Mouse (Mus musculus) lung, embryonic 16.5 days (tissue): ENCODE data around the gene Epor. TPM values are rescaled to one million over a fixed set of nuclear protein-coding genes. Genes with fewer than 3 reads are reported as not detected.

ENCODE experiments used
- ATAC-seq: fragments of 200-750 bp; cut with Nextera tagmentation; 2 replicates; pipeline ENCODE4 v1.8.0; 2017; ENCODE audit warnings: low read depth, mild to moderate bottlenecking, moderate library complexity
- H3K27ac ChIP-seq: fragments of 300-500 bp; sonication (generic); 2 replicates; pipeline ENCODE4 v1.5.1; 2014; ENCODE audit warnings: mild to moderate bottlenecking, control low read depth, low read length
- H3K27me3 ChIP-seq: fragments of 300-500 bp; sonication (generic); 2 replicates; pipeline ENCODE4 v1.6.1; 2014; ENCODE audit warnings: low read depth, low read length, mixed read lengths; ENCODE audit not compliant: control insufficient read depth, insufficient read depth
- H3K36me3 ChIP-seq: fragments of 300-500 bp; sonication (generic); 2 replicates; pipeline ENCODE4 v1.6.1; 2014; ENCODE audit warnings: low read length; ENCODE audit not compliant: control insufficient read depth, insufficient read depth
- H3K4me1 ChIP-seq: fragments of 300-500 bp; sonication (generic); replicated peaks from 2 replicates; pipeline ENCODE4 v1.6.1; 2014; ENCODE audit warnings: low read length, mixed read lengths; ENCODE audit not compliant: control insufficient read depth, insufficient read depth
- H3K4me2 ChIP-seq: fragments of 300-500 bp; sonication (generic); 2 replicates; pipeline ENCODE4 v1.6.1; 2014; ENCODE audit warnings: low read depth, low read length, control low read depth
- H3K4me3 ChIP-seq: fragments of 300-500 bp; sonication (generic); 2 replicates; pipeline ENCODE4 v1.5.1; 2014; ENCODE audit warnings: mild to moderate bottlenecking, low read length, control low read depth
- H3K9ac ChIP-seq: fragments of 300-500 bp; sonication (generic); 2 replicates; pipeline ENCODE4 v1.6.1; 2014; ENCODE audit warnings: low read length, control low read depth
- H3K9me3 ChIP-seq: fragments of 300-500 bp; sonication (generic); 2 replicates; pipeline ENCODE4 v1.6.1; 2016; ENCODE audit warnings: low read length; ENCODE audit not compliant: control insufficient read depth
- WGBS: fragments of 180-500 bp; shearing (Covaris S2); extraction: QIAGEN DNeasy Blood & Tissue Kit; methylation state at CpG from one replicate; pipeline ENCODE4 v1.1.7; 2014; 5-methylcytosine and 5-hydroxymethylcytosine counted together
- polyA plus RNA-seq: library from polyadenylated mRNA; unstranded; fragments of >200 nt; fragmentation: Nextera tagmentation; extraction: Ambion mirVana; gene quantifications from 2 replicates; pipeline ENCODE4 v1.2.1, GENCODE M21; 2015

Epor gene
- polyA plus RNA-seq, 1 experiment from 2014 or later, result 7.5 TPM

DNA sequence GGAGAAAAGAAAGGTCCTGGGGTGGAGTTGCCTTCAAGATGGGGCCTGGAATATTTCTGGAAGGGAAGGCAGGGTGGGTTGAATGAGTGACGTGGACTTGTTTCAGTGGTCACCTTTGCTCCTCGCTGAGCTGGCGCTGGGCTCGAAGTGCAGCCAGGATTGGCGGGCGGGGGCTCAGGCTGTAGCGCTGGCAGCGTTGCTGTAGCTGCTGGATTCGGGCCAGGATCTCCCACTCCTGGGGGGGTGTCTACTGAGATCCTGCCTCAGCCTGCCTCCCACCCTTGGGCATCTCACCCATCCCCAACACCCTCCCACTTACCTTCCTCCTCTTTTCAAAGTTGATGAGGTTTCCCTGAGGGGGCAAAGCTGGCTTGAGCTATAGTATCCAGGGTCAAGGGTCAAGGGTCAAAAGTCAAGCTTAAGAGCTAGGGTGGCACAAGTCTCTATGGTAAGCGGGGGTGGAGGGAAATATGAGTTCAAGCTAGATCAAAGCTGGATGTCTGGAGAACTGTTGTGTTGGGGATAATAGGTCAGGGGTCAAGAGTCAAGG lies 13.4 kb upstream of the Epor start:
- Histone ChIP-seq H3K4me3 (no peak overlapping the region), H3K27ac (no peak overlapping the region), H3K4me1 (no peaks in the 10 kb centered on the region), H3K27me3 (no peaks in the 10 kb centered on the region), H3K36me3 (no peaks in the 10 kb centered on the region), H3K9ac (no peak overlapping the region), H3K9me3 (no peaks in the 10 kb centered on the region), H3K4me2 (no peak overlapping the region)
- WGBS, result 74% methylated on average over 10 of the region's 10 CpGs
- ATAC-seq, result no peak

DNA sequence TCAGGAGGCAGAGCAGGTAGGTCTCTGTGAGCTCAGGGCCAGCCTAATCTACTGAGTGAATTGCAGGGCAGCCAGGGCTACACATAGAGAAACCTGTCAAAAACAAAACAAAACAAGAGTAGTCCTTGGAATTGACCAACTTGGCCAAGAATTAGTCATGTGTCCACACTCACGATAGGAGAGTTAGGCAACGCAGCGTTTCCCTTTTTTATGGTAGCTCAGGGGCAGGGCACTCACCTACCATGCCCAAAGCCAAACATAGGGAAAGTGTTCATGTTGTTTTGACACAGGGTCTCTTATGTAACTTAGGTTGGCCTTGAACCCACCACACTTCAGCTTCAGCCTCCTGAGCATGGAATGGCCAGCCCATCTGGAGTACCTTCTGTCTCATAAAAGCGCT lies 6.0 kb upstream of the Epor start:
- no peak for ATAC-seq
- WGBS, result 84% methylated on average over 4 of the region's 4 CpGs
- no peaks in the 10 kb centered on the region for H3K27me3 ChIP-seq

DNA sequence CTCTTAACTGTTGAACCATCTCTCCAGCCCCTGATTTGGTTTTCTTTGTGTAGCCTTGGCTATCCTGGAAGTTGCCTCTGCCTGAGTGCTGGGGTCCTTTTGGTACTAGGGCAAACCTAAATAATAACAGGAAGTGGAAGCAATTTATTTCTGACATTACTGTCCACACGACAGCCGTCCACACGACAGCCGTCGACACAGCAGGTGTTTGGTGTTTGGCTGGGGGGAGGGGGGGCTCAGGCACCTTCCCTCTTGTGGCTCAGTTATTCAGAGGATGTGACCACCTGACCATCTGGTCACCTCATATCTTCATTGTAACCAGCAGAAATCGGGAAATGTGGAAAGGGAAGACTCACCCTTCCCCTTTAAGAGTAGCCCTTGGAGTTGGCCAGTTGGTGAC lies 5.6 kb upstream of the Epor start:
- H3K36me3 ChIP-seq, result no peaks in the 10 kb centered on the region
- H3K4me1 ChIP-seq, result no peaks in the 10 kb centered on the region
- H3K27ac ChIP-seq, result no peak overlapping the region
- ATAC-seq, result no peak
- no peak overlapping the region for H3K4me2 ChIP-seq
- H3K4me3 ChIP-seq, result no peak overlapping the region
- 31% methylated on average over 6 of the region's 6 CpGs for WGBS
- no peaks in the 10 kb centered on the region; the same call in 1 of the 2 replicates for H3K27me3 ChIP-seq
- H3K9me3 ChIP-seq, result no peaks in the 10 kb centered on the region
- no peak overlapping the region for H3K9ac ChIP-seq

More for the DNA sequence above, 6.0 kb upstream of the Epor start:
- Histone ChIP-seq H3K27ac (no peak overlapping the region), H3K4me3 (no peak overlapping the region), H3K9me3 (no peaks in the 10 kb centered on the region), H3K36me3 (no peaks in the 10 kb centered on the region), H3K4me1 (no peaks in the 10 kb centered on the region), H3K9ac (no peak overlapping the region), H3K4me2 (no peak overlapping the region)

DNA sequence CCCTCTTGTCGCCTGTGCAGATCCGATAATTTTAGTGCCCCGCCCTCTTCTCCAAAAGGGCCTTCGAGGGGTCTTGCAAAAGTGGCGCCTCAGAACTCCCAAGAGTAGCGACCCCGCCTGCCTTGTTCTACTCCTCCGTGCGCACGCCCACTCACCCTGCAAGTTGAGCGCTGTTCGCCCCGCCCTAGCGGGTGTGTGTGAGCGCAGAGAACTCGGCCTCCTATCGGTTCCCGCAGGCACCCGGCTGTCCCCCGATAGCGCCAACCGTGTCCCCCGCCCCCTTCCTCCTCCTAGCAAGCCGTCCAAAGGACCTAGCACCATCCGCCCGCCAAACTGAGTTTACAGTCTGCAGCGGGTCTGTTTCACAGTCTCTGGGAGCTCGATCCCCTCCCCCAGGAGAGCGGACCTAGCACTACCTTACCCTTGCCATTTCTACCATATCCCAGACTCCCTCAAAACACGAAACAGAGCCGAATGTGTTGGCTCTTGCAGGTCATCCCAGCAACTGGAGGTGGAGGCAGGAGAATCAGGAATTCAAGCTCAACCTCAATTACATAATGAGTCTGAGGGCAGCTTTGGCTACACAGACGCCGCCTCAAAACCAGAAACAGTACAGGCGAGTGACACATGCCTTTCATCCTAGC lies 768 bp downstream of the Epor start:
- no peak overlapping the region for H3K27ac ChIP-seq
- no peaks in the 10 kb centered on the region for H3K9me3 ChIP-seq
- H3K4me2 ChIP-seq, result peak overlapping the region; percentile 93
- peak overlapping the region; percentile 55 for H3K4me3 ChIP-seq
- peaks cover 14% of the 10 kb centered on the region for H3K27me3 ChIP-seq
- 4% methylated on average over 34 of the region's 34 CpGs for WGBS
- H3K36me3 ChIP-seq, result no peaks in the 10 kb centered on the region
- H3K9ac ChIP-seq, result peak overlapping the region; percentile 67
- peaks cover 31% of the 10 kb centered on the region for H3K4me1 ChIP-seq
- ATAC-seq, result peak; percentile 82

DNA sequence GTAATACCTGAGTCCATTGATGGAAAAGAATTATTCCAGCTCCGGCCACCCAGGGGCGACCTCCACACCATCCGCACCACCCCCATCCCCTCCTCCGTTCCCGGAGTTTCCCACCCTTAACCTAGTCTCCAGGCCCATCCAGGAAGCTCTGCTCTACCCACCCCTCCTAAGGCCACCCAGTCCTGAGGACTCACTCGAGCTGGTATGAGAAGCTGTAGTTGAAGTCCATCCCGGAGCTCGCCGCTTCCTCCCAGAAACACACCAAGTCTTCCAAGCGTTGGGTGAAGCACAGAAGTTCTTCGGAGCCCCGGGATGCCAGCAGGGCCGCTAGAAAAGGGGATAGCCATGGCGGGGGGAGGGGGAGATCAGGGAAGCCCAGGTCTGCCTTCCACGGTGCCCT lies 1.3 kb downstream of the Epor start:
- peak overlapping the region; percentile 55 for H3K4me3 ChIP-seq
- ATAC-seq, result peak; percentile 55
- WGBS, result under 1% methylated on average over 15 of the region's 15 CpGs
- no peak overlapping the region for H3K27ac ChIP-seq
- no peaks in the 10 kb centered on the region for H3K9me3 ChIP-seq
- H3K4me2 ChIP-seq, result peak overlapping the region; percentile 93
- peak overlapping the region; percentile 67 for H3K9ac ChIP-seq
- peaks cover 14% of the 10 kb centered on the region for H3K27me3 ChIP-seq
- H3K4me1 ChIP-seq, result peaks cover 31% of the 10 kb centered on the region
- H3K36me3 ChIP-seq, result no peaks in the 10 kb centered on the region

DNA sequence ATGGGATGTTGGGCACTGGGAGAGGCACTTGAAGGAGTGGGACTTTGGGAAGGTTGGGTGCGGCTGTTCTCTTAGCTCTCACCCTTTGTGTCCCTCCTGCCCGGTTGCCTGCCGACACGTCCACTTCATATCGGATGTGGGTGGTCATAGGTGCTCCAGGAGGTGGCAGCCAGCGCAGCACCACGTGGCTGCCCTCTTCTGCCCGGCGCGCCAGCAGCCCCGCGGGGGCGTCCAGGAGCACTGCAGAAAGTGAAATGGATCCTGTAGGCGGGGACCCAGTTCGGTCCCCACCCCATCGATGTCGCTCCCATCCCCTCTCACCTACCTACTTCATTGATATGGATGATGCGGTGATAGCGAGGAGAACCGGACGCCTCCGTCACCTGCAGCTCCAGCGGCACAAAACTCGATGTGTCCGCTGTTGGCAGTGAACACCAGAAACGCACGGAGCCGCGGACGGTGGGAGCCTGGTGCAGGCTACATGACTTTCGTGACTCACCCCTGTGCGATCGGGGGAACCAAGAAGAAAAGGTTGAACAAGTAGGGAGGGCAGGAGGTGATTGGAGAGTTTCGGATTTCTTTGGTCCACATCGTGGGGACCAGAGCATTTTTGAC lies 1.8 kb downstream of the Epor start:
- Histone ChIP-seq H3K4me2 (peak overlapping the region; percentile 93), H3K4me1 (peaks cover 33% of the 10 kb centered on the region), H3K27me3 (peaks cover 14% of the 10 kb centered on the region), H3K9me3 (no peaks in the 10 kb centered on the region), H3K27ac (no peak overlapping the region), H3K9ac (peak overlapping the region; percentile 67), H3K4me3 (peak overlapping the region; percentile 55), H3K36me3 (no peaks in the 10 kb centered on the region)
- peak; percentile 18; the same call in 1 of the 2 replicates for ATAC-seq
- 1% methylated on average over 35 of the region's 35 CpGs for WGBS

DNA sequence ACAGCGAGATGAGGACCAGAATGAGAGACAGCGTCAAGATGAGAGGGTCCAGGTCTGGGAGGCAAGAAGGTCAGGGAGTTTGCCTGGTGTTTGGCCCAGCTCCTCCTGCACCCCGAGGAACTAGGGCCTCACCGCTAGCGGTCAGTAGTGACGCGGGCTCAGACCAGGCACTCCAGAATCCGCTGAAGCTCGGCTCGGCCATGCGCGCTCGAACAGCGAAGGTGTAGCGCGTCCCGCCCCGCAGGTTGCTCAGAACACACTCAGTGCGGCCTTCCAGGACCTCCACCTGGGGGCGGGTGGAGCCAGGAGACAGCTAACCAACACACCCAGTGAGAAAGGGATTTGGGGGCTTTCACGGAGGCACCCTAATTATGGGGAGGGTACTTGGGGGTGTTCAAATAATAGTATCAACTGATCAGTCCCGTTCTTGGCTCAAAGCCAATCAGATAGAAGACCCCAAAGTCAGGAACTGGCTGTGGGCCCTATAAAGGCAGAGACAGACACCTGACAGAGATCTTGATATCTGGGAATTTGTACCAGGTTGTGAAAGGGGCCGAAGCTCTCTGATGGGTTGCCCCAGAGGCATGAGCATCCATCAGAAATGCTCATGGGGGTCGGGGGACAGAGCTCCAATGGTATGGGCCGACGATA lies 2.6 kb downstream of the Epor start:
- peaks cover 14% of the 10 kb centered on the region for H3K27me3 ChIP-seq
- ATAC-seq, result no peak
- H3K4me3 ChIP-seq, result peak overlapping the region; percentile 55; the same call in 1 of the 2 replicates
- WGBS, result 7% methylated on average over 25 of the region's 26 CpGs
- H3K9me3 ChIP-seq, result no peaks in the 10 kb centered on the region
- H3K4me2 ChIP-seq, result peak overlapping the region; percentile 93
- peaks cover 36% of the 10 kb centered on the region for H3K4me1 ChIP-seq
- H3K36me3 ChIP-seq, result no peaks in the 10 kb centered on the region
- no peak overlapping the region for H3K27ac ChIP-seq
- H3K9ac ChIP-seq, result peak overlapping the region; percentile 4; the same call in 1 of the 2 replicates

DNA sequence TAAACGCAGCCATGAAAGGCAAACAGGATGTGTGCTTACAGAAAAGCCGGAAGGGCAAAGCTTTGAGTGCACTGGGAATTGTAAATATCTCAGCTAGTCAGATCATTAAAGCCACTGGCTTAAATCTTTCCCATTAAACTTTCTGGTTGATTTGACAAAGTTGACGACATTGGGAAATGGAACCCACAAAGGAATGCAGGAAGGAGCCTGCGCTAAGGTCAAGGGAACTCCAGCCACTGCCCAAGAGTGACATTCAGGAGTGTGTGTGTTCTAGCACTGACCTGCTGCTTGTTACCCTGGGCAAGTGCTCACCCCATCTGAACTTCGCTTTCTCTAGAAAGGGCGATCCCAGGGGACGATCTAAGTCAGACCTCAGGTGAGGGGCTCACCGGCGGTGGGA lies 3.2 kb downstream of the Epor start:
- no peak overlapping the region for H3K27ac ChIP-seq
- H3K36me3 ChIP-seq, result no peaks in the 10 kb centered on the region
- H3K27me3 ChIP-seq, result peaks cover 14% of the 10 kb centered on the region
- H3K9me3 ChIP-seq, result no peaks in the 10 kb centered on the region
- WGBS, result 37% methylated on average over 9 of the region's 9 CpGs
- peaks cover 36% of the 10 kb centered on the region for H3K4me1 ChIP-seq
- H3K4me3 ChIP-seq, result no peak overlapping the region
- H3K9ac ChIP-seq, result no peak overlapping the region
- ATAC-seq, result no peak
- H3K4me2 ChIP-seq, result no peak overlapping the region

DNA sequence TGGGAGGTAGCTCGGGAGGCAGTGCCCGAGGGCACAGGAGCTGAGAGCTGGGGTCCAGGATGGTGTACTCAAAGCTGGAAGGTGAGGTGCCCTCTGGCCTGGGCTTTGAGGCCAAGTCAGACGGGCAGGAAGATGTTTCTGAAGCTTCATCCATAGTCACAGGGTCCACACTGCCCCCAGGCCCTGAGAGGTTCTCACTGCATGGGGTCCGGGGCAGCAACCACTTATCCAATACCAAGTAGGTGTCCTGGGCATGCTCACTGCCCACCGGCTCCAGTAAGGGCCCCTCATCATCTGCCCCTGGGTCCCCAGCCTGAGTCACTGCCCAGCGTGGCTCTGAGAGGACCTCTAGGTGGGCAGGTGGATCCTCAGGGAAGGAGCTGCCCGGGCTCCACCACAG lies 4.1 kb downstream of the Epor start:
- WGBS, result 83% methylated on average over 7 of the region's 7 CpGs
- no peak for ATAC-seq
- peaks cover 38% of the 10 kb centered on the region for H3K4me1 ChIP-seq
- H3K27ac ChIP-seq, result no peak overlapping the region
- no peak overlapping the region for H3K4me3 ChIP-seq
- no peak overlapping the region for H3K4me2 ChIP-seq
- H3K9ac ChIP-seq, result no peak overlapping the region
- peaks cover 14% of the 10 kb centered on the region for H3K27me3 ChIP-seq
- H3K36me3 ChIP-seq, result no peaks in the 10 kb centered on the region
- no peaks in the 10 kb centered on the region for H3K9me3 ChIP-seq
